23 mouse cellular contexts compared by ENCODE assay signal in genomic region chr16:91620991-91621390, GRCm38 (mm10). TPM values are rescaled to one million over a fixed set of nuclear protein-coding genes. Genes with fewer than 3 reads are reported as not detected.
DNase-seq lines count a peak whose midpoint lies in the region; ATAC-seq and TF ChIP-seq lines count a peak whose summit lies in the region.
"Had no signal": no experiment of that assay in that cellular context is flagged by ENCODE, and none has a peak within 500 bp of the region (broad histone marks: within the 10 kb centered on the region; RNA-seq: fewer than 3 reads in every experiment).

No protein-coding gene starts in this region.

- peaks cover 51% of the 10 kb centered on the region for H3K36me3 ChIP-seq in ES-Bruce4 (ENCODE audit: control insufficient read depth, insufficient read depth, low read length, poor library complexity, severe bottlenecking)
- peaks cover 10% of the 10 kb centered on the region; the same call in 1 of the 2 replicates for H3K36me3 ChIP-seq in lung, postnatal 0 days (ENCODE audit: insufficient read depth, low read length)
- H3K36me3 ChIP-seq in forebrain, postnatal 0 days (ENCODE audit: insufficient read depth) = peaks cover 48% of the 10 kb centered on the region
- H3K36me3 ChIP-seq in forebrain, embryonic 12.5 days (replicated peaks) = peaks cover 61% of the 10 kb centered on the region
- H3K36me3 ChIP-seq in kidney, adult 2 months (ENCODE audit: control insufficient read depth, insufficient read depth, low read length) = peaks cover 2% of the 10 kb centered on the region; the same call in 1 of the 2 replicates

- H3K4me3 ChIP-seq in ES-Bruce4 (ENCODE audit: low read depth, low read length) = no peak overlapping the region
- H3K4me3 ChIP-seq in lung, postnatal 0 days (ENCODE audit: low read depth, low read length) = no peak overlapping the region
- no peak overlapping the region for H3K4me3 ChIP-seq in forebrain, postnatal 0 days (ENCODE audit: low read depth, low read length)
- H3K4me3 ChIP-seq in forebrain, embryonic 12.5 days (replicated peaks) = no peak overlapping the region
- no peak overlapping the region for H3K4me3 ChIP-seq in kidney, adult 2 months (ENCODE audit: insufficient read depth, low read depth, low read length)
- H3K4me3 ChIP-seq: embryonic facial prominence, embryonic 15.5 days; erythroblast, embryonic 14.5 days; heart, embryonic 13.5 days; hindbrain, embryonic 12.5 days had no signal

- no peak for TF ChIP-seq EP300 in ES-Bruce4 (IDR thresholded peaks at IDR 0.05; ENCODE audit: insufficient read depth, low read depth, low read length)
- TF ChIP-seq EP300 in lung, postnatal 0 days (IDR thresholded peaks at IDR 0.05) = peak; percentile 72

- no peak for TF ChIP-seq POLR2A in ES-Bruce4 (IDR thresholded peaks at IDR 0.05; ENCODE audit: insufficient read depth, low read length)
- TF ChIP-seq POLR2A in kidney, adult 2 months (IDR thresholded peaks at IDR 0.05; ENCODE audit: low read depth, low read length) = no peak

- 66% methylated on average over 11 of the region's 11 CpGs for WGBS in lung, postnatal 0 days
- WGBS in forebrain, postnatal 0 days = 94% methylated on average over 11 of the region's 11 CpGs
- WGBS in forebrain, embryonic 12.5 days = 91% methylated on average over 11 of the region's 11 CpGs
- WGBS in kidney, adult 2 months = 85% methylated on average over 11 of the region's 11 CpGs

- no peak overlapping the region for H3K4me2 ChIP-seq in lung, postnatal 0 days (replicated peaks; ENCODE audit: low read depth, low read length)
- H3K4me2 ChIP-seq in forebrain, postnatal 0 days (ENCODE audit: low read depth) = no peak overlapping the region
- H3K4me2 ChIP-seq in forebrain, embryonic 12.5 days = no peak overlapping the region
- H3K4me2 ChIP-seq: embryonic facial prominence, embryonic 15.5 days; heart, embryonic 13.5 days; hindbrain, embryonic 12.5 days had no signal

- peak overlapping the region; percentile 76 for H3K27ac ChIP-seq in ES-Bruce4 (ENCODE audit: insufficient read depth, low read length)
- peak overlapping the region; percentile 57 for H3K27ac ChIP-seq in lung, postnatal 0 days (ENCODE audit: low read length)
- H3K27ac ChIP-seq in forebrain, postnatal 0 days (ENCODE audit: low read depth, low read length) = no peak overlapping the region
- no peak overlapping the region for H3K27ac ChIP-seq in forebrain, embryonic 12.5 days
- H3K27ac ChIP-seq in kidney, adult 2 months (ENCODE audit: insufficient read depth, low read depth, low read length) = no peak overlapping the region
- H3K27ac ChIP-seq: embryonic facial prominence, embryonic 15.5 days; heart, embryonic 13.5 days; hindbrain, embryonic 12.5 days had no signal

- no peak overlapping the region for H3K9ac ChIP-seq in ES-Bruce4 (ENCODE audit: low read depth, poor library complexity, severe bottlenecking)
- H3K9ac ChIP-seq in lung, postnatal 0 days (replicated peaks; ENCODE audit: low read depth) = no peak overlapping the region
- H3K9ac ChIP-seq in forebrain, postnatal 0 days = no peak overlapping the region
- no peak overlapping the region for H3K9ac ChIP-seq in forebrain, embryonic 12.5 days
- H3K9ac ChIP-seq: embryonic facial prominence, embryonic 15.5 days; heart, embryonic 13.5 days; hindbrain, embryonic 12.5 days had no signal

- no peaks in the 10 kb centered on the region for H3K27me3 ChIP-seq in ES-Bruce4 (ENCODE audit: control insufficient read depth, insufficient read depth, low read length, poor library complexity, severe bottlenecking)
- H3K27me3 ChIP-seq in lung, postnatal 0 days (replicated peaks; ENCODE audit: insufficient read depth, low read length) = no peaks in the 10 kb centered on the region
- no peaks in the 10 kb centered on the region for H3K27me3 ChIP-seq in forebrain, postnatal 0 days (ENCODE audit: insufficient read depth, low read length)
- no peaks in the 10 kb centered on the region; the same call in 1 of the 2 replicates for H3K27me3 ChIP-seq in forebrain, embryonic 12.5 days
- H3K27me3 ChIP-seq in kidney, adult 2 months (replicated peaks; ENCODE audit: control insufficient read depth, insufficient read depth, low read length) = no peaks in the 10 kb centered on the region
- H3K27me3 ChIP-seq: embryonic facial prominence, embryonic 15.5 days; hindbrain, embryonic 12.5 days had no signal

- no peak for TF ChIP-seq CTCF in ES-Bruce4 (IDR thresholded peaks at IDR 0.05; ENCODE audit: low read depth, low read length)
- TF ChIP-seq CTCF in lung, postnatal 0 days (IDR thresholded peaks at IDR 0.05) = no peak
- no peak for TF ChIP-seq CTCF in forebrain, postnatal 0 days (IDR thresholded peaks at IDR 0.05; ENCODE audit: low read depth)
- TF ChIP-seq CTCF in kidney, adult 2 months (conservative IDR thresholded peaks at IDR 0.05; ENCODE audit: insufficient read depth, insufficient read length, low read depth, low read length) = no peak

- peaks cover 2% of the 10 kb centered on the region for H3K4me1 ChIP-seq in ES-Bruce4 (ENCODE audit: control insufficient read depth, insufficient read depth, low read length)
- peaks cover 6% of the 10 kb centered on the region; the same call in 1 of the 2 replicates for H3K4me1 ChIP-seq in lung, postnatal 0 days (ENCODE audit: insufficient read depth, low read depth, low read length)
- H3K4me1 ChIP-seq in forebrain, postnatal 0 days (ENCODE audit: insufficient read depth) = peaks cover 4% of the 10 kb centered on the region
- peaks cover 5% of the 10 kb centered on the region for H3K4me1 ChIP-seq in forebrain, embryonic 12.5 days
- H3K4me1 ChIP-seq in kidney, adult 2 months (ENCODE audit: control insufficient read depth, insufficient read depth, low read length) = no peaks in the 10 kb centered on the region
- H3K4me1 ChIP-seq: hindbrain, embryonic 12.5 days had no signal

- peak; percentile 88 for ATAC-seq in lung, postnatal 0 days
- no peak for ATAC-seq in forebrain, postnatal 0 days
- ATAC-seq in forebrain, embryonic 12.5 days (ENCODE audit: low FRiP score) = no peak
- ATAC-seq: forebrain, embryonic 16.5 days; hindbrain, embryonic 16.5 days; inflammation-experienced regulatory T-cells, adult 6 months had no signal

- peak; percentile 81 for DNase-seq in ZHBTc4 (ENCODE audit: low read depth, low spot score)
- peak; percentile 83 for DNase-seq in lung, postnatal 0 days (ENCODE audit: low spot score)
- peak; percentile 88 for DNase-seq in lung, postnatal 36 days
- no peak for DNase-seq in spleen, postnatal 4 days (ENCODE audit: low spot score in 2 of 2)
- DNase-seq in forebrain, postnatal 0 days = no peak
- no peak for DNase-seq in kidney, adult 2 months
- DNase-seq: adrenal gland, adult 2 months; adrenal gland, postnatal 25 days; cerebellum, adult 2 months; cerebellum, postnatal 10 days; embryo, embryonic 11 days; gastrocnemius, postnatal 14 days; heart, adult 11 months; heart, postnatal 36 days had no signal

- no peaks in the 10 kb centered on the region for H3K9me3 ChIP-seq in ES-Bruce4 (replicated peaks; ENCODE audit: control insufficient read depth, insufficient read depth, low read length, poor library complexity, severe bottlenecking)
- H3K9me3 ChIP-seq in lung, postnatal 0 days (ENCODE audit: low read length) = no peaks in the 10 kb centered on the region
- no peaks in the 10 kb centered on the region for H3K9me3 ChIP-seq in forebrain, postnatal 0 days (ENCODE audit: low read length)
- H3K9me3 ChIP-seq in forebrain, embryonic 12.5 days = no peaks in the 10 kb centered on the region
- H3K9me3 ChIP-seq: embryonic facial prominence, embryonic 15.5 days; heart, embryonic 13.5 days; hindbrain, embryonic 12.5 days had no signal

RNA-seq across cellular contexts. Expression of gene Dnajc28, which starts 2.2 kb away (rescaled TPM):
- 2.5 and 4.9 TPM in 2 replicates for polyA plus RNA-seq in ES-Bruce4 (2011; ENCODE audit: insufficient read depth, insufficient read length, low read depth, missing spikeins)
- polyA plus RNA-seq in lung, postnatal 0 days (2015; fragmentation: Nextera tagmentation; extraction: Ambion mirVana) = 6.1 and 6.2 TPM in 2 replicates
- 3.7 and 6.1 TPM in 2 replicates for total RNA-seq in forebrain, postnatal 0 days (2014; rRNA removed)
- 2.8 and 3.6 TPM in 2 replicates for polyA plus RNA-seq in forebrain, postnatal 0 days (2015; fragmentation: Nextera tagmentation; extraction: Ambion mirVana)
- polyA plus RNA-seq in forebrain, embryonic 12.5 days (2016; fragmentation: Nextera tagmentation; extraction: Ambion mirVana) = 5.3 and 5.4 TPM in 2 replicates
- polyA plus RNA-seq in kidney, adult 2 months (2012; rRNA removed) = 3.9 and 5.9 TPM in 2 replicates

RNA-seq across cellular contexts. Expression of gene Tmem50b, which starts 23.4 kb away (rescaled TPM):
- 27.2 and 30.9 TPM in 2 replicates for polyA plus RNA-seq in ES-Bruce4 (2011; ENCODE audit: insufficient read depth, insufficient read length, low read depth, missing spikeins)
- polyA plus RNA-seq in lung, postnatal 0 days (2015; fragmentation: Nextera tagmentation; extraction: Ambion mirVana) = 160 and 169 TPM in 2 replicates
- 65.2 and 65.6 TPM in 2 replicates for total RNA-seq in forebrain, postnatal 0 days (2014; rRNA removed)
- 98.8 and 102 TPM in 2 replicates for polyA plus RNA-seq in forebrain, postnatal 0 days (2015; fragmentation: Nextera tagmentation; extraction: Ambion mirVana)
- polyA plus RNA-seq in forebrain, embryonic 12.5 days (2016; fragmentation: Nextera tagmentation; extraction: Ambion mirVana) = 38.7 and 41.2 TPM in 2 replicates
- polyA plus RNA-seq in kidney, adult 2 months (2012; rRNA removed) = 39.2 and 40.7 TPM in 2 replicates

RNA-seq across cellular contexts. Expression of gene Gart, which starts 25.8 kb away (rescaled TPM):
- polyA plus RNA-seq in ES-Bruce4 (2011; ENCODE audit: insufficient read depth, insufficient read length, low read depth, missing spikeins) = 283 and 292 TPM in 2 replicates
- polyA plus RNA-seq in lung, postnatal 0 days (2015; fragmentation: Nextera tagmentation; extraction: Ambion mirVana) = 27.3 and 30.9 TPM in 2 replicates
- 36.7 and 41.8 TPM in 2 replicates for total RNA-seq in forebrain, postnatal 0 days (2014; rRNA removed)
- polyA plus RNA-seq in forebrain, postnatal 0 days (2015; fragmentation: Nextera tagmentation; extraction: Ambion mirVana) = 35.9 and 44.0 TPM in 2 replicates
- 118 and 124 TPM in 2 replicates for polyA plus RNA-seq in forebrain, embryonic 12.5 days (2016; fragmentation: Nextera tagmentation; extraction: Ambion mirVana)
- polyA plus RNA-seq in kidney, adult 2 months (2012; rRNA removed) = 30.3 and 39.4 TPM in 2 replicates

RNA-seq across cellular contexts. Expression of gene Son, which starts 26.3 kb away (rescaled TPM):
- 174 and 192 TPM in 2 replicates for polyA plus RNA-seq in ES-Bruce4 (2011; ENCODE audit: insufficient read depth, insufficient read length, low read depth, missing spikeins)
- 132 and 143 TPM in 2 replicates for polyA plus RNA-seq in lung, postnatal 0 days (2015; fragmentation: Nextera tagmentation; extraction: Ambion mirVana)
- 220 and 279 TPM in 2 replicates for total RNA-seq in forebrain, postnatal 0 days (2014; rRNA removed)
- 56.9 and 76.7 TPM in 2 replicates for polyA plus RNA-seq in forebrain, postnatal 0 days (2015; fragmentation: Nextera tagmentation; extraction: Ambion mirVana)
- 165 and 167 TPM in 2 replicates for polyA plus RNA-seq in forebrain, embryonic 12.5 days (2016; fragmentation: Nextera tagmentation; extraction: Ambion mirVana)
- polyA plus RNA-seq in kidney, adult 2 months (2012; rRNA removed) = 78.0 and 81.9 TPM in 2 replicates

Comparison
In these comparisons a context has a peak if more than half of its experiments do, and no peak if none do; other contexts are left out.
1. H3K27ac ChIP-seq: peak in ES-Bruce4 (single experiment) and lung, postnatal 0 days (single experiment); none in forebrain, postnatal 0 days (single experiment), forebrain, embryonic 12.5 days (single experiment) and kidney, adult 2 months (single experiment).
2. DNase-seq: peak in ZHBTc4 (single experiment), lung, postnatal 0 days (single experiment) and lung, postnatal 36 days (single experiment); none in spleen, postnatal 4 days (0 of 2), forebrain, postnatal 0 days (single experiment) and kidney, adult 2 months (single experiment).